Mouse (Mus musculus) erythroblast, embryonic 14.5 days (primary cell): Measurements from ENCODE around the gene Prkag3.

ENCODE experiments used
- GATA1 ChIP-seq: IDR thresholded peaks from 2 replicates; pipeline ENCODE4 v1.6.1; 2012; ENCODE audit warnings: low read length, inconsistent platforms, mixed read lengths
- TAL1 ChIP-seq: IDR thresholded peaks from 3 replicates; pipeline ENCODE4 v1.6.1; 2012; ENCODE audit warnings: low read length, inconsistent platforms, mixed read lengths

GRCm38 (mm10) chr1:74754175-74754785 is 5.3 kb upstream of the Prkag3 start:
- TF ChIP-seq GATA1: no peak
- TF ChIP-seq TAL1: no peak
